Mouse (Mus musculus) adipocyte (in vitro differentiated cells): Measurements from ENCODE around the gene Ubtf.
"Not testable (repeated sequence)": the region's sequence is repeated elsewhere in the genome, so short reads cannot be mapped to it uniquely, and the experiment has no call there.

Experiments used
- DNase-seq: peaks from one replicate; pipeline ENCODE4 v3.0.0-alpha.2; 2016; ENCODE audit warnings: low spot score

Ubtf gene

GRCm38 (mm10) chr11:102294887-102295597, 24.5 kb downstream of the Ubtf start:
- DNase-seq, result peak; percentile 70

GRCm38 (mm10) chr11:102294416-102294815, 25.1 kb downstream of the Ubtf start:
- DNase-seq, result no peak

- no peak for DNase-seq
Measured at GRCm38 (mm10) chr11:102293971-102294370, 25.6 kb downstream of the Ubtf start.

GRCm38 (mm10) chr11:102291051-102291535, 28.4 kb downstream of the Ubtf start:
- DNase-seq, result no peak

- no peak for DNase-seq
Measured at GRCm38 (mm10) chr11:102290141-102290540, 29.4 kb downstream of the Ubtf start.

- DNase-seq, result no peak
Measured at GRCm38 (mm10) chr11:102289511-102290100, 29.9 kb downstream of the Ubtf start.

- peak; percentile 57 for DNase-seq
Measured at GRCm38 (mm10) chr11:102288913-102289312, 30.6 kb downstream of the Ubtf start.

- no peak for DNase-seq
Measured at GRCm38 (mm10) chr11:102288027-102288804, 31.3 kb downstream of the Ubtf start.

GRCm38 (mm10) chr11:102287485-102287884, 32.1 kb downstream of the Ubtf start:
- DNase-seq, result no peak

GRCm38 (mm10) chr11:102285095-102285834, 34.3 kb downstream of the Ubtf start:
- DNase-seq, result no peak

- peak; percentile 97 for DNase-seq
Measured at GRCm38 (mm10) chr11:102284501-102285094, 34.9 kb downstream of the Ubtf start, which contains the start of gene Tmub2. Gene Tmub2 (plus strand): TSS chr11:102284931.

- no peak for DNase-seq
Measured at GRCm38 (mm10) chr11:102283922-102284321, 35.6 kb downstream of the Ubtf start.

- DNase-seq, result not testable (repeated sequence)
Measured at GRCm38 (mm10) chr11:102280267-102280666, 39.3 kb downstream of the Ubtf start.

GRCm38 (mm10) chr11:102279595-102279994, 39.9 kb downstream of the Ubtf start:
- DNase-seq, result peak; percentile 38

GRCm38 (mm10) chr11:102277754-102278153, 41.8 kb downstream of the Ubtf start:
- DNase-seq, result no peak

- no peak for DNase-seq
Measured at GRCm38 (mm10) chr11:102276411-102276915, 43.1 kb downstream of the Ubtf start.

- no peak for DNase-seq
Measured at GRCm38 (mm10) chr11:102268520-102269244, 50.9 kb downstream of the Ubtf start, which contains the start of gene Asb16. Gene Asb16 (plus strand): TSS chr11:102268743.

- DNase-seq, result peak; percentile 82
Measured at GRCm38 (mm10) chr11:102267480-102267879, 52.1 kb downstream of the Ubtf start.

- DNase-seq, result no peak
Measured at GRCm38 (mm10) chr11:102266631-102267355, 52.7 kb downstream of the Ubtf start.

GRCm38 (mm10) chr11:102265816-102266215, 53.7 kb downstream of the Ubtf start:
- DNase-seq, result no peak
